Mouse (Mus musculus): ENCODE data around the gene Dhx9.
A peak's percentile ranks its signal among the peaks of the same experiment; 100 is the strongest.
"Not testable (repeated sequence)": the region's sequence is repeated elsewhere in the genome, so short reads cannot be mapped to it uniquely, and the experiment has no call there.

The Dhx9 gene

DNA sequence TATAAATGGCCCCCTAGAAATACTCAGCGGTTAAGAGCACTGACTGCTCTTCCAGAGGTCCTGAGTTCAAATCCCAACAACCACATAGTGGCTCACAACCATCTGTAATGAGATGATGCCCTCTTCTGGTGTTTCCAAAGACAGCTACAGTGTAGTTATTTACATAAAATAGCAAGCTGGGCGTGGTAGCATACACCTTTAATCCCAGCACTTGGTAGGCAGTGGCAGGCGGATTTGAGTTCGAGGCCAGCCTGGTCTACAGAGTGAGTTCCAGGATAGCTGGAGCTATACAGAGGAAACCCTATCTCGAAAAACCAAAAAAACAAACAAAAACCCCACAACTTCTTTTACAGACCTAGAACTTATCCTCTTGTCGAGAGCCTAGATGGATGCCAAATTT is 1.3 kb downstream of the Dhx9 start:
- not testable (repeated sequence) for DNase-seq (ENCODE audit: low spot score in 2 of 2)

DNA sequence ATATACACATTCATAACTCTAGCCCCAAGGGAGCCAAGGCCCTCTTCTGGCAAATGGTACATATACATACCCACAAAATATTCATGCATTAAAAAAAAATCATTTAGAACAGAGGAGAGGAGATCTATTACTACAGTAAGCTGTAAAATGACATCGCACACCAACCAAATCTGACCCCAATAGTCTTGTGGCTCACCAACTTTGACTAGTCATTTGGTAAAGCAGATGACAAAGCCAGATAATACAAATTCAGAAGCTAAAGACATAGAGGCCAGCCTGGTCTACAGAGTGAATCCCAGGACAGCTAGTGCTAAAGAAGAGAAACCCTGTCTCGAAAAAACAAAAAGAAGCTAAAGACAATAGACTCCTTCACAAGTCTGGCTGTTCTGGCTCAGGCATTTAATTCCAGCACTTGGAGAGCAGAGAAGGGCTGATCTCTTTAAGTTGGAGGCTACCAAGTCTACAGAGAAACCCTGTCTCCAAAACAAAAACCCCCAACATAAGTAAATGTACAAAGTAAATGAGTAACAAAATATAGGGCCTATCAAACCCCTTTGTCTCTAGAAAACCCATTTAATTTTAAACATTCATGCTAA is 2.2 kb downstream of the Dhx9 start:
- DNase-seq (ENCODE audit: low spot score in 2 of 2): no peak

DNA sequence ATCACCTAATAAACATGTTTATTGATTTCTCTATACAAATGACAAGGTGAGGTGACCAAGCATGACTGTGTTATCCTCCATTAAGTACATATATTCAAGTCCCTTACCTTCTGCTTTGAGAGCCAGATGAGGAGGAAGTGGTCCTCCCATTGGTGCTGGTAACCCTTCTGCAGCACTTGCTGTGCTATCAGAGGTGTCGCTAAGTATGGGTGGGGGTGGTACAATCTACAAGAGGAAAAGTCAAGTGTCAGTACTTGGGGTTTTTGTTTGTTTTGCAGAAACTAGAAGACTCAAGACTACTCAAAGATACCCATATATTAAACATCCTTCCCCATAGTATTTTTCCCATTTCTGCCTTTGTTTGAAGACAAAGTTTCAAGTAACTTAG is 6.4 kb downstream of the Dhx9 start:
- no peak for DNase-seq (ENCODE audit: low spot score in 2 of 2)

DNA sequence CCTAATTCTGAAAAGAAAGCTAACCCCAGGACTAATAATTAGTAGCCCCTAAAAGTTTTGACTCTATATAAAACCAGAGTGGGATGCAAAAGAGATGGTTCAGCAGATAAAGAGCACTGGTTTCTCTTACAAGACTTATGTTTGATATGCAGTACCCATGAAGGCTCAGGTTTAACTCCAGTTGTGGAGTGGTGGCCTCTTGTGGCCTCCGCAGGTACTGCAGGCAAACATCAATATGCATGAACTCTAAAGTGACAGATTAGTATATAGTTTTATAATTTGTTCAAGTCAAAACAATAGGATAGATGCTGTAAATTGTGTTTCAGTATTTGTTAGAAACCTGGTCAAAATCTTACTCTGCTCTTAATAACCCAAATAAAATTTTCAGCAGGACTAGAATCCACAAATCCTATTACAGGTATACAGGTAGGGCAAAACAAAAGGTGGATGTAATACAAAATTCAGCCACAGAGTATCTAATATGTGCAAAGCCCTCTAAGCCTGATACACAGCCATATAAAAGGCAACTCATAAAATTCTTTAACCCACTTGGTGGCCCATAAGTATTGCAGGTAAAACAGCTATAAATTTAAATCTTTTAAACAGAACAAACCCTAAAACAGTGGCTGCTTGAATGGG is 7.0 kb downstream of the Dhx9 start:
- peak; percentile 58 to 76 for DNase-seq (ENCODE audit: low spot score in 2 of 2)

DNA sequence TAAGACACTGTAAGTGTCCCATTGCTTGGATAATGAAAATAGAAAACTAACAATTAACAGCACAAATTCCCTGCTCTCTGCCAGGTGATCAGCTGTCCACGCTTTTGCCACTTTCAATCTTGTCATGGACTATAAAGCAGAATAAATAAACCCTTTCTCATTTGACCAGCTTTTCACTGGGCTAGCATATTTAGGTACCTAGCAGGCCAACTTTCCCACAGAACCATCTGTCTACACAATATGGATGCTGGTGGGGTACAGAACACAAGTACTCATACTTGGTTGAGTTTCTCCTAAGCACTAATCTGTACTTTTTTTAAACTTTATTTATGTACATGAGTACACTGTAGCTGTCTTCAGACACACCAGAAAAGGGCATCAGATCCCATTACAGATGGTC is 8.2 kb downstream of the Dhx9 start:
- DNase-seq (ENCODE audit: low spot score in 2 of 2): no peak

DNA sequence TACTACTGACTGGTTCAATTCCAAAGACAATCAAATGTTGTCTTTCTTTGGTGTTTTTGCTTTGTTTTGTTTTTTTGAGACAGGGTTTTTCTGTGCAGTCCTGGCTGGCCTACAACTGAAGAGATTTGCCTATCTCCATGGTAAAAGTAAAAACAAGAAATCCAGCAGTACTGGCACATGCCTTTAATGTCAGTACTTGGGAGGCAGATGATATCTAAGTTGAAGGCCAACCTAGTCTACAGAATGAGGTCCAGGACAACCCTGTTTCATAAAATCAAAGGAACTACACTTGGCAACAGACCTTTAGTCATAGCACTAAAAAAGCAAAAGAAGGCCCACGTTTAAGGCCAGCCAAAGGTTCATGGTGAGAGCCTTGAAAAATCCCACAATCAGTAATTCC is 25.7 kb downstream of the Dhx9 start:
- no peak for DNase-seq (ENCODE audit: low spot score in 2 of 2)

DNA sequence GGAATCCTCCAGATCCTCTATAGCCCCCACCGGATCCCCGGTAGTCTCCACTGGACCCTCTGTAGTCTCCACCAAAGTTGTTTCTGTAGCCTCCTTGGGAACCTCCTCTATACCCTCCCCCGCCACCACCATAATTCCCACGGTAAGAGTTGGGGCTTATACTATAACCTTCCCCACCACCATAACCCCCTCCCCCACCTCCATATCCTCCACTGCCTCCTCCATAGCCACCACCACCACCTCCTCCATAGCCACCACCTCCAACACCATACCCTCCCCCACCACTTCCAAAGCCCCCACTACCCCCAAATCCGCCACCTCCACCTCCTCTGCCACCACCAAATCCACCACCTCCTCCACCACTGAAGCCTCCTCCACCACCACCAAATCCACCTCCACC is 31.3 kb downstream of the Dhx9 start:
- no peak for DNase-seq (ENCODE audit: low spot score in 2 of 2)

DNA sequence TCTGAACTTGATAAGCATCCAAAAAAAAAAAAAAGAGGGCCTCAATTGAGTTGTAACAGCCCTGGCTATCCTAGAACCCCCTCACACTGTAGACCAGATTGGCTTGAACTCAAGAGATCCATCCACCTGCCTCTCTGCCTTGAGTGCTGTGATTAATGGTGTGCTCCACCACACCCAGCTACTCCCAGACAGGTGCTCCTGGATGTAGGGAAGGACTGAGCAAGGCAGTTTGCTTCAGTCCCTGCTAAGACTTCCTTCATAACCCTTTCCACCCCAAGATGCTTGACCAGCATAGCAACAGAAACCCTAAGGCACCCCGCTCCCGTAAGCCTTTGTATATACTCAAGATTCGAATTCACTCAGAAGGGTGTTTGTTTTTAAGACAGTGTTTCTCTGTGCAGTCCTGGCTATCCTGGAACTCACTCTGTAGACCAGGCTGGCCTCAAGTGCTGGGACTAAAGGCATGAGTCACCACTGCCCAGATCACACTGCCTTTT is 34.3 kb downstream of the Dhx9 start:
- no peak for DNase-seq (ENCODE audit: low spot score in 2 of 2)

DNA sequence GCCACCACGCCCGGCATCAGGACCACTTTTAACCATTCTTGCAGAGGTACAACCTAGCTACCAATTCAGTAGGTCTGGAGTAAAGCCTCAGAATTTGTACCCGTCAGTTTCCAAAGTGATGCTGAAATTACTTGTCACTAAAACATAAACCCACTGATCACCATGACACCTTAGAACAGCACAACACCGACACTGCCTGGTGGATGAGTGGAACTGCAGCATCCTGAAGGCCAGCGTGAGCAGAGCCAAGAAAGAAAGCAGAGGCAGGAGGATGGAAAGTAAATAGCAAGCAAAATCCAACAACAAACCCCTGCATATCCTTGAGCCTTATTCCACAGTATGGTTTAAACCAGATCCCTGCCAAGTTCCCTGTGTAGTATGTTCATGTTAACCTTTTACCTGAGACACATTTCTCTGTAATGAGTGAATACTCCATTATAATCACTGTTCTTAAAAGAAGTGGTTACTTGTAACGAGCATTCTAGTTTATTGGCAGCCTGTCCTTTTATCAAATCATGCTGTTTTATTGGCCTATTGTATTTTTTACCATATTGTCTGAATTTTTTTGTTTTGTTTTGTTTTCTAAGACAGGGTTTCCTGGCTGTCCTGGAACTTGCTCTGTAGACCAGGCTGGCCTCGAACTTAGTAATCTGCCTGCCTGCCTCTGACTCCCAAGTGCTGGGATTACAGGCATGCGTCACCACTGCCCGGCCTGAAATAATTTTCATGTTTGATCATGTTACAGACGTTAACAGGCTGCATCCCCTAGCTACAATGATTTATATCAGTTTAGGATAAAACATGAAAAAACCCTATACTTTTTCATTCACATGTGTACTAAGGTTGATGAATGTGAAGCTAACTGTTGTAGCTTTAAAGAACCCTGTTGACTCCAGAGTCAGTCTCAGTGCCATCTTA is 36.0 kb downstream of the Dhx9 start:
- DNase-seq (ENCODE audit: low spot score in 2 of 2): peak; percentile 26 to 68

DNA sequence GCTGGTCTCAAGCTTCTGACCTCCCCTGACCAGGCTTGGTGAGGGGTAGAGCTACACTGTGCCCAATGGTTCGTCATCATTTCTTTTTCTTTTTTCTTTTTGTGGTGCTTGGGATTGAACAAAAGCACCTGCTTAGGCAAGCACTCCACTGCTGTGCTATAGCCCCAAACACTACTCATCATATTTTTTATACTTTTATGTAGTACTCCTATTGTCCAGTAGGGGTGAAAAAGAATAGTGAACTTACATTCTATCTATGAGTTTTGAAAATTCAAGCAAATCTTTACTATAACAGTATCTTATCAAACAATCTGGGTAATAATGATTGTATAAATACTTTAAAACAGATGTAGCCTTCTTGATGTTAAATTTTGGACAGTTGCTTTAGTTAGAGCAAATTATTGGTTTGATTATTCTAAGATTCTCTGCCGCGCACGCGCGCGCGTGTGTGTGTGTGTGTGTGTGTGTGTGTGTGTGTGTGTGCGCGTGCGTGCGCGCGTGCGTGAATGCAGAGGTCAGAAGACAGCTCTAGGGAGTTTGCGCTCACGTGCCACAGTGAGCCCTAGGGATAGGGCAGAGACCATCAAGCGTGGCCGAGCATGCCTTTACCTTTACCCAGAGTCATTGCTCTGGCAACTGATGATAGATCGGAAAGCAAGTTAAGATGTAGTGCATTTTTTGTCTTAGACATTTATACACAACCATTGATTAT is 41.2 kb downstream of the Dhx9 start:
- no peak for DNase-seq (ENCODE audit: low spot score in 2 of 2)

DNA sequence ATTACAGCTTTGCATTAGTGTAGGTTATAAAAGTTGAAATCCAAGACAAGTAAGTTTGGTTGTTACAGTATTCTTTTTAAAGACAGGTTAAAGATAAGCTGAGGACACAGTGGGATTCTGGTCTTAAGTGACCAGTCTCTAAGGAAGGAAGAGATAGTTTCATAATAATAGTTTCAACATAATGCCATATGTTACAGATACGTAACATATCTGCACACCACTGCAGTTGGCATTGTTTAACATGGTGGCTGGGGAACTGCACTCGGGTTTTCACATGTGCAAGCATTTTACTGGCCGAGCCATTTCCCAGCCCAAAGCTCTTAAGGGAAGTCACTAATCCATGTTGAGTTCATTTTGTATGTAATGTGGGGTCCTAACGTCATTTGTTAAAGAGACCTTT is 43.8 kb downstream of the Dhx9 start:
- no peak for DNase-seq (ENCODE audit: low spot score in 2 of 2)

DNA sequence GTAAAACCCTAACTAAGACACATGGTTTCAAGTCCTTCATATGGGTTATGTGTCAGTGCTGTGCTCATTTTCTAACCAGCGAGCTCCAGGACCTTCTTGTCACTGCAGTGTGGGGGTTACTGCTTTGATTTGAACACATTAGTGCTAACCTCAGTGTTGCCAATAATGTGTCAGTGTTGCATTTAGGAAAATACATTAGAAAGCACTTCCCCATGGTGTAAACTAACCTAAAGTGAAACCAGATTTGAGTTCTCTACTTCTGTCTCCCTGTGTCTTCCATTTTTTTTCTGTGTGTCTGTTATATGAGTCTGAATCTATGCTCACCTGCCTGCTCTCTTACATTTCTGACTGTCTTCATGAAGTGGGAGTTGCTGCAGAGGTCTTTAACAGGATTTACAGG is 44.4 kb downstream of the Dhx9 start:
- no peak for DNase-seq (ENCODE audit: low spot score in 2 of 2)

DNA sequence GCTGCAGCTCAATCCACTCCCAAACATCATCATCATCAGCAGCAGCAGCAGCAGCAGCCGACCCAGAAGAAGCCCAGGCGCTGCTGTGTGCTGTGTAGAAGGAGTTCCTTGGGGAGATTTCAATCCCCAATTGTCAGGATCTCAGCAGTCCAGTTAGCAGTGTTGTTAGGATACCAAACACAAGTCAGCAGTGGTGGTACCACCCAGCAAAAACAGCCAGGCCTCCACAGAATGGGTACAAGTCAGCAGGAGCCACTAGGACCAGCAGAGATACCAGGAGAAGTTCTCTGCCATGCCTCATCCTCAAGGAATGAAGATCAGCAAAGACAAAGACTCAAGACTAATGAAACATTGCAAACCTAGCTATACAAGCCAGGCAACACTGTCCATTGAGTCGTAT is 45.8 kb downstream of the Dhx9 start:
- DNase-seq (ENCODE audit: low spot score in 2 of 2): no peak

DNA sequence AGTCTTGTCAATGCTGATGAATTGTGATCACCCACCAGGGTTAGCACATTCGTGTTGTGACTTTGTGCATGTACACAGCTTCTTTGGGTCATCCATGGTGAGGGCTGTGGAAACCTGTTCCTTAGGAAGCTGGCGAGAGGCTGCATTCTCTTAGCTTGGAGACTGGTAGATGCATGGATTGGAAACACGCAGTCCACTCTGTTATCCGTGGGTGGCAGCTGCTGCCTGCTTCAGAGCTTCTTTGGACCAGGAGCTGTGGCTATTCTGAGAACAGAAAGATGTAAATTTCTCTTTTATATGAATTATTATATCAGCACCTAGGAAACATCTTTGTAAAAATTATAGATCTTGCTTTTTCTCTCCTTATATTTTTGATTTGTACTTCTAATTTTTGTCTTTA is 46.7 kb downstream of the Dhx9 start:
- no peak for DNase-seq (ENCODE audit: low spot score in 2 of 2)

DNA sequence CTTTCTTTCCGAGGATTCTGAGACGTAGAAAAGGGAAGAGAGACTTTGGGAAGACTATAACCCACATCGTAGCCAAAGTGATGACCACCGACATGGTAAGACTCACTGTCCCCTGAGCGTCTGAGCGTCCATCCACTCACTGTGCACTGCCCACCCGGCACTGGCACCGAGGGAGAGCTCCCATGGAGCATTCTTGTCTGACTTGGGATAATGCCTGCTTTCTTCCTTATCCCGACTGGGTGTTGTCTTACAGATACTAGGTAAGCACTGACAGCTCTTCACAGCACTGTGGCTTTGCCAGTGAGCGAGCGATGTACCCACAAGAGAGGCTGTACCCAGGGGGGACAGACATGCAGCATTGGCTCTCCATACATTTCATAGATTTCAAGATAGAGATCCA is 49.9 kb downstream of the Dhx9 start:
- no peak for DNase-seq (ENCODE audit: low spot score in 2 of 2)

DNA sequence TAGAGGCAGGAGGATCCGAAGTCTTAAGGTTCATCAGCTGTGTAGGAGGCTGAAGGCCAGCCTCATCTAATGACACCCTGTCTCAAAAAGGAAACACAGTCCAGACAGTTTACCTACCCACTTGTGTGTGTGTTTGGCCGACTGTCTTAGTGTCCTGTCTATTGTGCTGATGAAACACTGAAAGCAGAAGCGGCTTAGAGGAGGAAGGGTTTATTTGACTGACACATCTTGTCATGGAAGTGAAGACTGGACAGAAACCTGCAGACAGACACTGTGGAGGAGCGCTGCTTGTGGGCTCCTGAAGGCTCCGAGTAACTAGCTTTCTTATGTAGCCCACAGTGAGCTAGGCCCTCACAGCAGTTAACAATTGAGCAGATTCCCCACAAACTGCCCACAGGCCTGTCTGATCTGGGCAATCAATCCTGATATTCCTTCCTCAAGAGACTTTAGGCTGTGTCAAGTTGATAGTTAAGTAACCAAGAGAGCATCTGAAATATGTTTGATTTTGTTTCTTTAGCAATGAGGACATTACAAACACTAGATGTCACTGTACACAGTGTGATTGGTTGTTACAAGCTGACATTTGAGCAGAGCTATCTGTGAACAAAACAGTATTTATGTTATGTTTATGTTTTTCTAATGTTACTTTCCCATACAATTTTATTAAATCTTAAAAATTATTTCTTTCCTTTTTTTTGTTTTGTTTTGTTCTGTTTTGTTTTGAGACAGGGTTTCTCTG is 53.4 kb downstream of the Dhx9 start:
- no peak for DNase-seq (ENCODE audit: low spot score in 2 of 2)

DNA sequence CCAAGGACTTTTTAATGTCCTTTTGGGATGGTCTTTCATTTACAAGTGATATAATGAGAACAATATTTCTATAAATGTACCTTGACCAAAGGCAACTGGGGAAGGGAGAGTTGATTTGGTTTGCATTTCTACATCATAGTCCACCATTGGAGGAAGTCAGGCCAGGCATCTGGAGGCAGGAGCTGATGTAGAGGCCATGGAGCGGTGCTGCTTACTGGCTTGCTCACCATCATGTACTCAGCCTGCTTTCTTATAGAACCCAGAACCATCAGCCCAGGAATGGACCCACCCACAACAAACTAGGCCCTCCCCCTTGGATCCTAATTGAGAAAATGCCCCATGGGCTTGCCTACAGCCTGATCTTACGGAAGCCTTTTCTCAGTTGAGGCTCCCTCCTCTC is 55.1 kb downstream of the Dhx9 start:
- no peak for DNase-seq (ENCODE audit: low spot score in 2 of 2)

DNA sequence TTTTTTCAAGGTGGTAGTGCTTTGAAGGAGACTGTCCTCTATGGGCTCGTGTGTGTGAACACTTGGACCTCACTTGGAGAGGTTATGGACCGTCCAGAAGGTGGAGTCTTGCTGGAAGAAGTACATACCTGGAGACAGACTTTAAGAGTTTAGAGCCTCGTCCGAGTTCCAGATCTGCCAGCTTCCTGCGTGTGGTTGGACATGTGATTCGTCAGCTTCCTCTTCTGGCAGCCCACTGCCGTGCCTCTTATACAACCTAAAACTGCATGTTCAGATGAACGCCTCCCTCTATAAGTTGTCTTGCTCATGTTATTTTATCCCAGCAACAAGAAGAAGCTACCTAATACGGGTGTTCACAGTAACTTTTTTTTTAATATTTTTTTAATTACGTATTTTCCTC is 55.8 kb downstream of the Dhx9 start:
- peak in 1 of 2 experiments; percentile 58 for DNase-seq (ENCODE audit: low spot score in 2 of 2)

DNA sequence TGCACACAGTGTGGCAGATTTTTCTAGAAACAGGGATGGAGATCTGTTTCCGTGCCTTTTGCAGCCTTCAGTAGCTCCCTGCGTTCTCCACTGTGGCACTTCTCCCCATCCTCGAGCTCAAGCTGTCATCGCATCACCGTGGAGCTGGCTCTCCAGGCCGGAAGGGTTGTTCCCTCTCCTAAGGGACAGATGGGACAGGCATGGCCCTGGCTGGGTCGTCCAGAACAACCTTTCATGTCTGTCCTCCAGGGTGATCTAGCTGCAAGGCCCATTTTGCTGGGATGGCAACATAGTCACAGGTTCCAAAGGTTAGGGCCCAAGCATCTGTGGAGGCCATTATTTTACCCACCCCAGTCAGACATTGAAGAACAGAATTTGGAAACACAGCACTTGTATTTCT is 56.3 kb downstream of the Dhx9 start:
- no peak for DNase-seq (ENCODE audit: low spot score in 2 of 2)

DNA sequence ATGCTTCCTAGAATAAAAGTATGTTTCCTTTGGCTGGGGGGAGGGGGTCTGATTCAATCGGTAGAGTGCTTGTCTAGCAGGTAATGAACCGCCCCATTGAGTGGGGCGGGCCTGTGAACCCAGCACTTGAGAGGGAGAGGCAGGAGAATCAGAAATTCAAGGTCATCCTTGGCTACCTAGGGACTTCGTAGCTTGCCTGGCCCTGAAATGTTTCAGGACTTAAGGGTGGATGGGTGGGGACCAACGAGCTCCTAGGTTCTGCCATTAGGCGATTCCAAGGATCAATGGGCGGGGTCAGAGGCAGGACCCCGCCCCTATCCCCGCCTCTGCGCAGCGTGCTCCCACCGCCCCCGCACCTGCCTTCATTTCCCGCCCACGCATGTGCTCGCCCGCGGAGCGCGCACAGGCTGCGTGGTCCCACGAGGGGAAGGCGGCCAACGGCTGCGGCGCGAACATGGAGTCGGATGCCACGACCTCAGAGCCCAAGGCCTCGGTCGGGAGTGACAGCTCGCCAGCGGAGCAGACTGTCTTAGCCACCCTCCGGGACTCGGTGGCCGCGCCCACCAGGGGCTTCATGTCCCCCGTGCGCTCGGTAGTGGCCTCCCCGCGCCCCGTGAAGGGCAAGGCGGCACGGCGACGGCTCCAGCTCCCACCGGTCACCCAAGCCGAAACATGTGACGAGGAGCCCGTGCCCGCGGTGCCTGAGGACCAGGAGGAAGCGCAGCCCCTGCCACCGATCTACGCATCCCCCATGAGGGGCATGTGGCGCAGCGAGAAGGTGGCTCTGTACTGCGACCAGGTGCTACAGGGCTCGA is 62.5 kb downstream of the Dhx9 start, which contains the start of gene Shcbp1l:
Shcbp1l (plus strand) TSS at position 393 of the 815 bp plus-strand sequence.
- peak in 1 of 2 experiments; percentile 76 for DNase-seq (ENCODE audit: low spot score in 2 of 2)
